Mouse (Mus musculus) testis, adult 2 months (tissue): ENCODE measurements at regions not wholly inside any gene's neighbourhood (a gene's known extent, or its start where the extent isn't known, plus 50 kb on each side); places are given as distances from the start of the nearest gene placed in this dataset.

Experiments used
- CTCF ChIP-seq: fragments of 200-500 bp; IDR thresholded peaks from 2 replicates; pipeline ENCODE4 v1.5.1; 2012; ENCODE audit warnings: low read depth, mild to moderate bottlenecking, inconsistent platforms, low read length, moderate library complexity; ENCODE audit not compliant: control insufficient read depth, insufficient read depth, insufficient replicate concordance
- POLR2A ChIP-seq: fragments of 200-500 bp; IDR thresholded peaks from 2 replicates; pipeline ENCODE4 v1.6.1; 2012; ENCODE audit warnings: low read depth, mild to moderate bottlenecking, inconsistent platforms, low read length, moderate library complexity; ENCODE audit not compliant: control insufficient read depth

DNA sequence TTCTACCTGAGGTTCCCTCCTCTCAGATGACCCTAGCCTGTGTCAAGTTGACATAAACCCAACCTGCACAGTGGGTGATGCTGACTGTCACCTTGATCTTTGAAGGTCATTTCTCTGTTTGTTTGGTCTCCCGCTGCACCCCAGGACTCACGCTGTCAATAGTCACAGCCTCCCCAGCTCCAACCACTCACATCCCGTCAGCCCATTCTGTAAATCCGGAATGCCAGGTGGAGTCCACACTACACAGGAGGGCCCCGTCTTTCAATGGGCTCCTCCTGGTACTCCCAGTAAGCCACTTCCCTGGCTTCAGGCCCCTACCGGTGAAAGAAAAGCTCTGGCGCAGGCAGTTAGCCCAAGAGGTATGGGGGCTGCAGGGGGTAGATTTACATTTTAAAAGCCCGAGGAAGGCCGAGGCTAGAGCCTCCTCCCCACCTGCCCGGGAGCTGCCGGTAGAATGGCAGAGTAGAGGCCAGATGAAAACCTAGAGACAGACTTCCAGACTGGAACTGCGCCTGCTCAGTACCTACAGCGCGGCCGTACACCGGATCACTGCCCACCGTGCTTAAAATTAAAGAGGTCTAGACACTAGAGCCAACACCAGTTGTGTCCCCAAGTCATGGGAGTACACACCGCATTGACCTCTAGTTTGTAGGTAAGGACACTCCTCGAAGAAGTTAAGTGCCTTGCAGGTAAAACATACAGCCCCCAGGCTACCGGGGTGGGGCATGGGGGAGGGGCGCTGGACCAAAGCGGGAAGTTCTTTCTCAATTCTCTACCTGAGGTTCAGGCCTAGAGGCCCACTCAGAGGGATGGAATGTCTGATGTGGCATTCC lies 123.8 kb upstream of the Med13l start:
- no peak for TF ChIP-seq CTCF
- no peak for TF ChIP-seq POLR2A
